Mouse (Mus musculus) kidney, embryonic 15.5 days (tissue): ENCODE results near the gene Crcp. TPM values are rescaled to one million over a fixed set of nuclear protein-coding genes. Genes with fewer than 3 reads are reported as not detected.

Experiments
- ATAC-seq: fragments of 200-750 bp; cut with Nextera tagmentation; replicated peaks from 2 replicates; pipeline ENCODE4 v1.8.0; 2017; ENCODE audit warnings: moderate TSS enrichment; ENCODE audit not compliant: low FRiP score
- H3K27ac ChIP-seq: fragments of 300-500 bp; sonication (generic); 2 replicates; pipeline ENCODE4 v1.5.1; 2015; ENCODE audit warnings: mild to moderate bottlenecking, inconsistent platforms
- H3K27me3 ChIP-seq: fragments of 300-500 bp; sonication (generic); 2 replicates; pipeline ENCODE4 v1.6.1; 2015; ENCODE audit warnings: inconsistent platforms
- H3K36me3 ChIP-seq: fragments of 300-500 bp; sonication (generic); 2 replicates; pipeline ENCODE4 v1.6.1; 2015; ENCODE audit warnings: inconsistent platforms
- H3K4me1 ChIP-seq: fragments of 300-500 bp; sonication (generic); 2 replicates; pipeline ENCODE4 v1.6.1; 2015; ENCODE audit warnings: inconsistent platforms
- H3K4me2 ChIP-seq: fragments of 300-500 bp; sonication (generic); 2 replicates; pipeline ENCODE4 v1.6.1; 2015; ENCODE audit warnings: moderate library complexity, mild to moderate bottlenecking, inconsistent platforms
- H3K4me3 ChIP-seq: fragments of 300-500 bp; sonication (generic); replicated peaks from 2 replicates; pipeline ENCODE4 v1.5.1; 2015; ENCODE audit warnings: mild to moderate bottlenecking, inconsistent platforms
- H3K9ac ChIP-seq: fragments of 300-500 bp; sonication (generic); 2 replicates; pipeline ENCODE4 v1.6.1; 2015; ENCODE audit warnings: mild to moderate bottlenecking, inconsistent platforms
- H3K9me3 ChIP-seq: fragments of 300-500 bp; sonication (generic); replicated peaks from 2 replicates; pipeline ENCODE4 v1.6.1; 2016; ENCODE audit warnings: inconsistent platforms
- WGBS: fragments of 180-500 bp; shearing (Covaris S2); methylation state at CpG from one replicate; pipeline ENCODE4 v1.1.7; 2015; ENCODE audit warnings: mixed read lengths; 5-methylcytosine and 5-hydroxymethylcytosine counted together
- polyA plus RNA-seq: library from polyadenylated mRNA; unstranded; fragments of >200 nt; fragmentation: Nextera tagmentation; extraction: Ambion mirVana; gene quantifications from 2 replicates; pipeline ENCODE4 v1.2.1, GENCODE M21; 2015

Gene Crcp
- polyA plus RNA-seq, 1 experiment from 2014 or later: 40.6 TPM

- no peaks in the 10 kb centered on the region for H3K4me1 ChIP-seq
- no peak overlapping the region for H3K4me3 ChIP-seq
- H3K9me3 ChIP-seq: no peaks in the 10 kb centered on the region
- 81% methylated on average over 6 of the region's 6 CpGs for WGBS
- no peak overlapping the region for H3K9ac ChIP-seq
- peaks cover 88% of the 10 kb centered on the region for H3K36me3 ChIP-seq
- no peak for ATAC-seq
- no peak overlapping the region for H3K4me2 ChIP-seq
- no peaks in the 10 kb centered on the region for H3K27me3 ChIP-seq
- no peak overlapping the region for H3K27ac ChIP-seq
Observed at GRCm38 (mm10) chr5:130047013-130047412, 17.9 kb downstream of the Crcp start.

GRCm38 (mm10) chr5:130048786-130049520, 19.9 kb downstream of the Crcp start:
- Histone ChIP-seq H3K4me1 (no peaks in the 10 kb centered on the region), H3K27ac (peak overlapping the region; percentile 50), H3K9me3 (no peaks in the 10 kb centered on the region), H3K4me3 (no peak overlapping the region), H3K36me3 (peaks cover 84% of the 10 kb centered on the region), H3K9ac (no peak overlapping the region), H3K4me2 (no peak overlapping the region), H3K27me3 (no peaks in the 10 kb centered on the region)
- ATAC-seq: 0 out of 2 replicates have a peak, but pooled peaks have one; percentile 40
- 59% methylated on average over 15 of the region's 15 CpGs for WGBS

GRCm38 (mm10) chr5:130050416-130050815, 21.3 kb downstream of the Crcp start:
- H3K36me3 ChIP-seq: peaks cover 81% of the 10 kb centered on the region
- H3K4me1 ChIP-seq: no peaks in the 10 kb centered on the region
- no peak overlapping the region for H3K9ac ChIP-seq
- WGBS: 82% methylated on average over 6 of the region's 6 CpGs
- H3K27ac ChIP-seq: no peak overlapping the region
- no peak overlapping the region for H3K4me2 ChIP-seq
- no peaks in the 10 kb centered on the region for H3K9me3 ChIP-seq
- no peak for ATAC-seq
- H3K4me3 ChIP-seq: no peak overlapping the region
- H3K27me3 ChIP-seq: no peaks in the 10 kb centered on the region

- ATAC-seq: no peak
- Histone ChIP-seq H3K9ac (no peak overlapping the region), H3K4me3 (no peak overlapping the region), H3K27ac (no peak overlapping the region), H3K27me3 (no peaks in the 10 kb centered on the region), H3K4me1 (no peaks in the 10 kb centered on the region), H3K9me3 (no peaks in the 10 kb centered on the region), H3K4me2 (no peak overlapping the region), H3K36me3 (peaks cover 76% of the 10 kb centered on the region)
- 83% methylated on average over 15 of the region's 15 CpGs for WGBS
Observed at GRCm38 (mm10) chr5:130051073-130051860, 22.2 kb downstream of the Crcp start.

- ATAC-seq: no peak
- WGBS: 87% methylated on average over 5 of the region's 5 CpGs
- H3K4me1 ChIP-seq: no peaks in the 10 kb centered on the region
- H3K9ac ChIP-seq: no peak overlapping the region
- H3K27ac ChIP-seq: no peak overlapping the region
- H3K4me3 ChIP-seq: no peak overlapping the region
- H3K9me3 ChIP-seq: no peaks in the 10 kb centered on the region
- no peaks in the 10 kb centered on the region for H3K27me3 ChIP-seq
- H3K36me3 ChIP-seq: peaks cover 64% of the 10 kb centered on the region
- no peak overlapping the region for H3K4me2 ChIP-seq
Observed at GRCm38 (mm10) chr5:130052510-130052909, 23.4 kb downstream of the Crcp start.

GRCm38 (mm10) chr5:130052955-130053354, 23.9 kb downstream of the Crcp start:
- H3K9ac ChIP-seq: no peak overlapping the region
- H3K27ac ChIP-seq: no peak overlapping the region
- no peak overlapping the region for H3K4me2 ChIP-seq
- peaks cover 61% of the 10 kb centered on the region for H3K36me3 ChIP-seq
- WGBS: 92% methylated on average over 6 of the region's 6 CpGs
- H3K4me1 ChIP-seq: no peaks in the 10 kb centered on the region
- no peaks in the 10 kb centered on the region for H3K9me3 ChIP-seq
- no peaks in the 10 kb centered on the region for H3K27me3 ChIP-seq
- no peak overlapping the region for H3K4me3 ChIP-seq
- no peak for ATAC-seq

GRCm38 (mm10) chr5:130055688-130056087, 26.6 kb downstream of the Crcp start:
- ATAC-seq: no peak

GRCm38 (mm10) chr5:130056303-130056702, 27.2 kb downstream of the Crcp start:
- Histone ChIP-seq H3K4me3 (no peak overlapping the region), H3K36me3 (peaks cover 57% of the 10 kb centered on the region), H3K9me3 (no peaks in the 10 kb centered on the region), H3K27me3 (no peaks in the 10 kb centered on the region), H3K27ac (no peak overlapping the region), H3K4me1 (0 out of 2 replicates have a peak, but pooled peaks cover 3% of the 10 kb centered on the region), H3K9ac (no peak overlapping the region), H3K4me2 (no peak overlapping the region)
- no peak for ATAC-seq
- 92% methylated on average over 2 of the region's 2 CpGs for WGBS

More at GRCm38 (mm10) chr5:130055688-130056087, 26.6 kb downstream of the Crcp start:
- H3K27me3 ChIP-seq: no peaks in the 10 kb centered on the region
- 93% methylated on average over 4 of the region's 4 CpGs for WGBS
- peaks cover 59% of the 10 kb centered on the region for H3K36me3 ChIP-seq
- no peak overlapping the region for H3K4me2 ChIP-seq
- H3K4me1 ChIP-seq: 0 out of 2 replicates have a peak, but pooled peaks cover 3% of the 10 kb centered on the region
- H3K9me3 ChIP-seq: no peaks in the 10 kb centered on the region
- H3K27ac ChIP-seq: no peak overlapping the region
- no peak overlapping the region for H3K9ac ChIP-seq
- H3K4me3 ChIP-seq: no peak overlapping the region

- no peaks in the 10 kb centered on the region for H3K9me3 ChIP-seq
- ATAC-seq: peak; percentile 36; the same call in 1 of the 2 replicates
- H3K4me1 ChIP-seq: 0 out of 2 replicates have a peak, but pooled peaks cover 3% of the 10 kb centered on the region
- no peak overlapping the region for H3K4me2 ChIP-seq
- WGBS: 74% methylated on average over 12 of the region's 12 CpGs
- H3K4me3 ChIP-seq: no peak overlapping the region
- peaks cover 36% of the 10 kb centered on the region for H3K36me3 ChIP-seq
- peak overlapping the region; percentile 68 for H3K27ac ChIP-seq
- H3K9ac ChIP-seq: no peak overlapping the region
- H3K27me3 ChIP-seq: no peaks in the 10 kb centered on the region
Observed at GRCm38 (mm10) chr5:130059413-130060328, 30.6 kb downstream of the Crcp start.

- Histone ChIP-seq H3K27ac (peak overlapping the region; percentile 68; the same call in 1 of the 2 replicates), H3K9me3 (no peaks in the 10 kb centered on the region), H3K4me1 (0 out of 2 replicates have a peak, but pooled peaks cover 3% of the 10 kb centered on the region), H3K4me2 (no peak overlapping the region), H3K27me3 (no peaks in the 10 kb centered on the region), H3K4me3 (no peak overlapping the region), H3K36me3 (peaks cover 32% of the 10 kb centered on the region), H3K9ac (no peak overlapping the region)
- no peak for ATAC-seq
- 85% methylated on average over 4 of the region's 4 CpGs for WGBS
Observed at GRCm38 (mm10) chr5:130060329-130060665, 31.2 kb downstream of the Crcp start.

- H3K4me2 ChIP-seq: no peak overlapping the region
- no peak overlapping the region for H3K9ac ChIP-seq
- H3K4me1 ChIP-seq: 0 out of 2 replicates have a peak, but pooled peaks cover 3% of the 10 kb centered on the region
- H3K27me3 ChIP-seq: no peaks in the 10 kb centered on the region
- WGBS: 55% methylated on average over 2 of the region's 2 CpGs
- H3K9me3 ChIP-seq: no peaks in the 10 kb centered on the region
- no peak overlapping the region for H3K4me3 ChIP-seq
- no peak for ATAC-seq
- H3K27ac ChIP-seq: peak overlapping the region; percentile 65
- H3K36me3 ChIP-seq: peaks cover 27% of the 10 kb centered on the region
Observed at GRCm38 (mm10) chr5:130062096-130062495, 33.0 kb downstream of the Crcp start.
